Mouse (Mus musculus) monocyte, adult 2 months (primary cell): ENCODE measurements around the gene Calr4.
A peak's percentile ranks its signal among the peaks of the same experiment; 100 is the strongest.

Experiments used
- DNase-seq, 2 experiments: peaks; one replicate each; pipeline ENCODE4 v3.0.0; 2022; ENCODE audit warnings: low spot score in 2 of 2, low read depth in 1 of 2

The Calr4 gene

GRCm38 (mm10) chr4:109234185-109234584, at the start of gene Calr4:
Gene Calr4 (plus strand): TSS chr4:109234485.
- DNase-seq, result no peak

DNA sequence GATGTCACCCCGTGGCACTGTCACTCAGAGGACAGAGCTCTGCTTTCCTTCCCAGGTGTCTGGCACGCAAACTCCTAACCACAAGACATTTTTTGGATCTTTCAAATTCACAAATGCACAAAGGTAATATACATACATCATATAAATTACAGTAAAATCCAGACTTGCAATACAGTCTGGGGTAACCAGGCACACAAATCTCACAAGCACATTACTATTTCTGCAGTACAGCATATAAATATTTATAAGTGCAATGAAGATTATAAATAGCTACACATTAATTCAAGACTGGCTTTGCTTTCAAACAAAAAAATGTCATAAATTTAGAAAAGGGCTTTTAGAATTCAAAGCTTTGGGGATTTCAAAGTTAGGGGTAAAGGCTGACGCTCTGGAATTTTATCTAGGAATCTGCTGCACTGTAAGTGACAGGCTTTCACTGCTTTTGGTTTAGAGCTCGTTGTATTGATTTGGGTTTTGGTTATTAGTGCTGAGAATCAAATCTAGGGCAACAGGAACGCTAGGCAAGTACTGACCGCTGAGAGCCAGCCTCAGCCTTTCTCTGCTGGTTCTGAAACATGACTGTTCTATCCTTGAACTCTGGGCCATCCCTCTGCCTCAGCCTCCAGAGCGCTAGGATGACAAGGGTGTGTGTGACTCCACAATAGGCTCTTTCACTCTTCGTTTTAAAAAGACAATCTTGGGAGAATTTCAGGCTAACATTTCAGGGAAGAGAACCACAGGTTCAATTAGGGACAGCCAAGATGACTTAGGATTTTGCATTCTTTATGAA, 48.5 kb upstream of the Calr4 start:
- DNase-seq, result no peak

- no peak for DNase-seq
Observed at GRCm38 (mm10) chr4:109191598-109191997, 42.7 kb upstream of the Calr4 start.

GRCm38 (mm10) chr4:109193886-109194285, 40.4 kb upstream of the Calr4 start:
- no peak for DNase-seq

- no peak for DNase-seq
Observed at GRCm38 (mm10) chr4:109195900-109196629, 38.2 kb upstream of the Calr4 start.

GRCm38 (mm10) chr4:109199069-109199468, 35.2 kb upstream of the Calr4 start:
- no peak for DNase-seq

- DNase-seq, result peak; percentile 90 to 93
Observed at GRCm38 (mm10) chr4:109201582-109202424, 32.5 kb upstream of the Calr4 start, which contains the start of gene Osbpl9. Gene Osbpl9 (minus strand): TSS chr4:109202272.

GRCm38 (mm10) chr4:109203931-109204330, 30.4 kb upstream of the Calr4 start:
- DNase-seq, result no peak

- no peak for DNase-seq
Observed at GRCm38 (mm10) chr4:109204416-109204815, 29.9 kb upstream of the Calr4 start.

- no peak for DNase-seq
Observed at GRCm38 (mm10) chr4:109207524-109207923, 26.8 kb upstream of the Calr4 start.

DNA sequence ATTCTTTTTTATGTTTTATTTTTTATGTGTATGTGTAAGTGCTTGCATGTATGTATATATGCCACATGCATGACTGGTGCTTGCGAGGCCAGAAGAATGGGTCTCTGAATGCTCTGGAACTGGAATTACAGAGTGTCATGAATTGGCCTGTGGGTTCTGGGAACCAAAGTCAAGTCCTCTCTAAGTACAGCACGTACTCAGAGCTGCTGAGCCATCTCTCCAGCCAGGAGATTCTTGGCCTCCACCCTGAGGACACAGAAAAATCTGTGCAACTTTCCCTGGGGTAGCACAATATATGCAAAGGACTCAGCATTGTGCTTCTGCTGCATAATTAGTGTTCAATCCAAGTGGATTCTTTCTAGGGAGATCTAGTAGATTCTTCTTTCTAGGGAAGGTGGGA, 24.0 kb upstream of the Calr4 start:
- DNase-seq, result no peak

GRCm38 (mm10) chr4:109210881-109211280, 23.4 kb upstream of the Calr4 start:
- no peak for DNase-seq

- DNase-seq, result peak in 1 of 2 experiments; percentile 24
Observed at GRCm38 (mm10) chr4:109213986-109214385, 20.3 kb upstream of the Calr4 start.

DNA sequence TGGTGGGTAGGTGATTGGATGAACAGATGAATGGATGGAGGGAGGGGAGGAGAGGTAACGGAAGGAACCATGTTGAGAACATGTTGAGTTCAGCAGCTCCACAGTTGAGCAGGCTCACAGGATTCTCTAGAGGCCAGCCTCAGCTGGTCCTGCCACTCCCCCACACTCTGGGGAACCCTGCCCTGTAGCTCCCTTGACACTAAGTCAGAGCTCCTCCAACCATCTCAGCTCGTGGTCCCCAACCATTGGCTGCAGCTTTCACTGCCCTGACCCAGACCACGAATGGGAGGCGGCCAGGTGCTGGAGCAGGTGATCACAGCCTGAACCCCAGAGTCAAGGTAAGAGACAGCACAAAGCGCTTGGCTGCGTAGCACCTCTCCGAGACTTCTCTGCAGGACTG, 16.3 kb upstream of the Calr4 start:
- DNase-seq, result no peak

- no peak for DNase-seq
Observed at GRCm38 (mm10) chr4:109220441-109220940, 13.8 kb upstream of the Calr4 start.

DNA sequence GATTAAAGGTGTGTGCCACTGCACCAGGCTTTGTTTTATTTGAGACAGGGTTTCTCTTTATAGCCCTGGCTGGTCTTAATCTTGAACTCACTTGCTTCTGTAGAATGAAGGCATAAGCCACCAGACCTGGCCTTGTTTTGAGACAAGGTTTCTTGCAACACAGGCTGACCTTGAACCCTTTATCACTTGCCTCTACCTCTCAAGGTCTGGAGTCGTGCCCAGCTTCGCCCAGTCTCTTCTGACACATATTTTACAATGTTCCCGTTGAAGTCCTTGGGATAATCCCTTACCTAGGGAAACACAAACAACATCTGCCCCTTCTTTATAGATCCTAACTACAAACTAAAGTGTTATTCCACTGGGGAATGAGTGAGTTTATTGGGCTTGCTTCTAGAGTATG, 12.3 kb upstream of the Calr4 start:
- no peak for DNase-seq

- DNase-seq, result no peak
Observed at GRCm38 (mm10) chr4:109224762-109225552, 9.3 kb upstream of the Calr4 start.

DNA sequence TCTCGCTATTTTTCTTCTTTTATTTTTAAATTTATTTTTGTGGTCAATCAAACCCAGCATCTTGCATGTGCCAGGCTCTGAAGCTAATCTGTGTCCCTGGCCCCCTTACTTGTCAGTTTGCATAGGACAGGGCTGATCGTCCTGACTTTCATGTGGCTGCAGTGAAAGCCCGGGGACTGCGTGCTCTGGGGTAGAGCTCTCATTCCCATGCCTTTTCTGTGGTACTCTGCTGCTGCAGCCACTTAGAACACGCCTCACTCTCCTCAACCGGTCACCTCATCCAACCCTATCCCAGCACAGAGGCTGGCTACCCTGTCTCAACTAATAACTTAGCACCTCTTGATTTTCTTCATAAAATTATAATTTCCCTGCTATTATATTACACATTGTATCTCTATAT, 8.7 kb upstream of the Calr4 start:
- no peak for DNase-seq

DNA sequence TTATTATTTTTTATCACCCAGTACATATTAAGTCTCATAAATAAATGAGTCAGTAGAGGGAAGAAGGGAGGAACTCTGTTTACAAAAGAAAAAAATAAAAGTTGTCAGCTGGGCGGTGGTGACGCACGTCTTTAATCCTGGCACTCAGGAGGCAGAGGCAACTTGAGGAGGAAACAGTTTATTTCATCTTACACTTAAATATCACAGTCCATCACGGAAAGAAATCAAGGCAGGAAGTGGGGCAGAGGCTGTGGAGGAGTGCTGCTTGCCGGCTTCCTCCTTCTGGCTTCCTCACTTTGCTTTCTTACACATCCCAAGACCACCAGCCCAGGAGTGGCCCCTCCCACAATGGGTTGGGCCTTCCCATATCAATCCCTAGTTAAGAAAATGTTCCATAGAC, 8.2 kb upstream of the Calr4 start:
- no peak for DNase-seq

GRCm38 (mm10) chr4:109229766-109230279, 4.5 kb upstream of the Calr4 start:
- DNase-seq, result no peak
